Mouse (Mus musculus): ENCODE measurements at regions not wholly inside any gene's neighbourhood (a gene's known extent, or its start where the extent isn't known, plus 50 kb on each side); places are given as distances from the start of the nearest gene placed in this dataset.

GRCm38 (mm10) chr12:98337644-98338043 is 69.2 kb downstream of the Gpr65 start:
- no peak for DNase-seq (ENCODE audit: low spot score in 2 of 2)

DNA sequence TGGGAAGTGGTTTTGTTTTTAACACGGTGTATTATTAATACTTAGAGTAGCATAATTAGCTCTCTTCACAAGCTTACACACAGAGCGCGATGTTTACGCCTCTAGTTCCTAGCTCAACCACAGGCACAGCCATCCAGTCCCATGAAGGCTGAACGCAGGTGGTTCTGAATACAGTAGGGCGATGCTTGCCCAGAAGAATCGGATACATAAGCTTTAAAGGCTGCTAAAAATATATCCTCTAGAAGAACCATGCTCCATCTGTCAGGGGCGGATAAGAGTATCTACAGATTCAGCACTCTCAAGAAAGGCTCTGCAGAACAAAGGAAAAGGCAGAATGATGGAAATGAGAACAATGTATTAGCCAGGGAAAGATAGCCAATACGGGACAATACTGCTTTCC is 71.1 kb downstream of the Gpr65 start:
- DNase-seq (ENCODE audit: low spot score in 2 of 2), result no peak

GRCm38 (mm10) chr12:98342158-98342557 is 73.7 kb downstream of the Gpr65 start:
- DNase-seq (ENCODE audit: low spot score in 2 of 2), result peak in 1 of 2 experiments; percentile 43

GRCm38 (mm10) chr12:98343653-98344052 is 75.2 kb downstream of the Gpr65 start:
- DNase-seq (ENCODE audit: low spot score in 2 of 2), result no peak

- no peak for DNase-seq (ENCODE audit: low spot score in 2 of 2)
Observed at GRCm38 (mm10) chr12:98347056-98347455, 78.6 kb downstream of the Gpr65 start.

GRCm38 (mm10) chr12:98347550-98348318 is 79.3 kb downstream of the Gpr65 start:
- peak; percentile 11 to 72 for DNase-seq (ENCODE audit: low spot score in 2 of 2)

GRCm38 (mm10) chr12:98349864-98350643 is 81.6 kb downstream of the Gpr65 start:
- no peak for DNase-seq (ENCODE audit: low spot score in 2 of 2)

GRCm38 (mm10) chr12:98352401-98352800 is 84.0 kb downstream of the Gpr65 start:
- no peak for DNase-seq (ENCODE audit: low spot score in 2 of 2)

DNA sequence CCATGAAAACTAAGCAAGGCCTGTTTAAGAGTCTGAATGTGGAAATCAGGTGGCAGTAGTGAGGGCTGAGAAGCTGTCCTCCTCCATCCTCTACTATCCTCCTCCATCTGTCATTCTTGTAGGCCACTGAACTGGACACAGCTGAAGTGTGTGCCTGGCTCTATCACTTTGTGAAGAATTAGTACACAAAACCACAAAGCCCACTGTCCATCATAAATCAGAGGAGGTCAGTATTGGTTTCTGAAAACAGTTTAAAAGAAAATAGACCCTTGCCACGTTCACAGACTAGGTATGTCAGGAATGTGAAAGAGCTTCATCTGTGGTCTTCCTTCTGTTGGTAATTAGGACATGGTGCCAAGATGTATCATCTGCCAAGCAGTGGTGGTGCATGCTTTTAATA is 86.1 kb downstream of the Gpr65 start:
- no peak for DNase-seq (ENCODE audit: low spot score in 2 of 2)

DNA sequence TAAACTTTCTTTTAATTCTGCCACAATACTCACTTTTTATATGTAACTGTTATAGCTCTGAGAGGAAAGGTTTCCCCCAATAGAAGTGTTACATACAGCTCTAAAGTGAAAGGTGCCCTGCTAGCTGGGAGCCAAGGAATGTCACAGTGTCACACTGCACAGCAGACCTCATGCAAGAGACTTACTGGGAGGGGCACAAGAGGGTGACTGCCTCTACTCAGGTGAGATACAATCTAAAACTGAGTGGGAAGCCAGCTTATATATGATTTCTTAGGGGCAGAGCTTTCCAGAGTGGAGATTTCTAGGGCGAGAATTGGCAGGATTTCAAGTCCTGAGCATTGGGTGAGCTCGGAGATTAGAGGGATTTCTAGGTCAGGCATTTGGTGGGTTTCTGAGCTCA is 99.1 kb downstream of the Gpr65 start:
- no peak for DNase-seq (ENCODE audit: low spot score in 2 of 2)

DNA sequence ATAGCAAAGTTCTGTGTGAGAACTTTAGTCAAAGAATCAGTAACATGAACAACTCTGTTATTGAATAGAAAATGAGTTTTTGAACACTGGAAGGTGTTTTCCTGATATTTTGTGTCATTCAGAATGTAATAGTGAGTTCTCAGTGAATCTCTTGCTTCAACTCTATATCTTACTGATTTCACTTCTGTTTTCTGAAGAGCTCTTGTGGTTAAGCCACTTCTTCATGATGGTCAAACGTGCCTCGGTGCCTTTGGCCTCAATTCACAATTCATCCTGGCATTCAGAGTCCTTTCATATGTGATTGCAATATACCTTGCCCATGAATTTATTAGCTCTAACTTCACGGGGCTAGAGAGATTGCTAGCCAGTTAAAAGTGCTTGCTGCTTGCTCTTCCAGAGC is 102.3 kb downstream of the Gpr65 start:
- DNase-seq (ENCODE audit: low spot score in 2 of 2), result no peak

GRCm38 (mm10) chr12:98375214-98375910 is 106.9 kb downstream of the Gpr65 start:
- no peak for DNase-seq (ENCODE audit: low spot score in 2 of 2)

Measured in thymus, postnatal 10 days (tissue).